Mouse (Mus musculus) spleen, adult 18-20 months (tissue): ENCODE data around the gene 1700122O11Rik.

ENCODE experiments used
- DNase-seq, 2 experiments: peaks; one replicate each; pipeline ENCODE4 v3.0.0; 2022; ENCODE audit warnings: mixed read lengths in 2 of 2

1700122O11Rik gene

DNA sequence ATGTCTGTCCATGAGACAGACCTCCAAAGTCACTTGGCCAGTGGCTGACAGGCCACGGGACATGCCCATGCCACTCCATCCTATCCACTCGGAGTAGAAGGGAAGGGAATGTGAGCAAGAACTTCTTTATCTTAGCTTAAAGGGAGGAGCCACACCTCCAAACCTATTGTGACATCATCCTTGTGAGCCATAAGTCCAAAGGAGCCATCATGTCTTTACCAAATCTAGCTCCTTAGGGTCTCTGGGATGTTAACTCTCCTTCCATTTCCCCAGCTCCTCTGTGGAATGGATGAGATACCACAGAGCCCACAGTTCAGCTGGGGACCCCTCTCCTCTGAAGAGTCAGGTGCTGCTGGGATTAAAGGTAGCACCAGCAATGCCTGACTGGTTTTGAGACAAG lies at the start of gene 1700122O11Rik:
1700122O11Rik (minus strand) TSS at position 101 of the 400 bp plus-strand sequence.
- no peak for DNase-seq

DNA sequence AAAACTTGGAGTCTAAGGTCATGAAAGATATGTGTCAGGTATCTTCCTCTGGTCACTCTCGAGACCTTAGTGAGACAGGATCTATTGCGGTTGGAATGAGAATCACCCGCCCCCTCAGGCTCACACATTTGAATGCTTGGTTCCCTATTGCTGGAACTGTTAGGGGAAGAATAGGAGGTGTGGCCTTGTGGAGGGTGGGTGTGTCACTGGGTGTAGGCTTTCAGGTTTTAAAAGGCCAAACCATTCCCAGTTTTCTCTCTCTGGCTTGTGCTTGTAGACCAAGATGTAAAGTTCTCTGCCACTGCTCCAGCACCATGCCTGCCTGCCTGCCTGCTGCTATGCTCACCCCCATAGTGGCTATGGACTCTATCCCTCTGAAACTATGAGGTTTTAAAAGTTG lies 42.5 kb upstream of the 1700122O11Rik start:
- no peak for DNase-seq

DNA sequence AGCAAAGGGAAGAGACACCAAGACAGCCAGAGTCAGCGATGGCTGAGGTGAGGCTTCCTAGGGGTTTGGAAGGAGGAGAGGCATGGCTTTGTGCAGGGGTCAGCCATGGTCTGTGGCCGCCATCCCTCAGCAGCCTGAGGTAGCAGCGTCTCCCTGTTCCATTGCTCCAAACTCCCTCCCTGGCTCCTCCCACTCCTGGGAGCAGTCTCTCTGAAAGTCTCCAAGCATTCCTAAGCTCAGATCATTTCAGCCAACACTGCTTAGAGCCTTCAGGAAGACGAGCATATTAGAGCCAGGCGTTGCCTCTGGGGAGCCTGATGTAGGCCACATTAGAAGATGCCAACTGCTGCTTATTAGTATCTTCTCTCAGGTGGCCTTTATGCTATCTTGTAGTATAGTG lies 29.6 kb upstream of the 1700122O11Rik start:
- DNase-seq = no peak

DNA sequence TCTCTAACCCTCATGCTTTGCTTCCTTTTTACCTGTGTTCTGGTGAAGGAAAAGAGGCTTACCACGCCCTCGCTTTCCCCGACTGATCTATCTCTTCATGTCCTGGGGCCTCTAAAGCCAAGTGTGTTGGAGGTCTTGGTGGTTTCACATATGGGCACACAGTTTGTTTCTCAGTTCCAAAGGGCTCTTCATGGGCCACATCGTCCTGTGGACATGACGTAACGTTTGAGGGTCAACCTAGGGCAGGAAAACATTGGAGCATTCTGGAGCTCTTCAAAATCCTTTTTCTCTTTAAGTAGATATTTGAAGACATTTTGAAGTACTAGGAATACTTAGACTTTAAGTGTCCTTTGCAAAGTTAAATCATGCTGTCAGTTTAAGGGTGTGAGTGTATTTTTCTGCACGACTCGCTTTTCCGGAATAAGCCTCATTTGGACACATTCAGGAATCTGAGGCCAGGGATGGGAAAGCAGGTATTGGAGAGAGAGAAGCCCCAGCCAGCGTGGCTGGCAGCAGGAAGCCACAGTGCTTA lies 29.1 kb upstream of the 1700122O11Rik start:
- no peak for DNase-seq

DNA sequence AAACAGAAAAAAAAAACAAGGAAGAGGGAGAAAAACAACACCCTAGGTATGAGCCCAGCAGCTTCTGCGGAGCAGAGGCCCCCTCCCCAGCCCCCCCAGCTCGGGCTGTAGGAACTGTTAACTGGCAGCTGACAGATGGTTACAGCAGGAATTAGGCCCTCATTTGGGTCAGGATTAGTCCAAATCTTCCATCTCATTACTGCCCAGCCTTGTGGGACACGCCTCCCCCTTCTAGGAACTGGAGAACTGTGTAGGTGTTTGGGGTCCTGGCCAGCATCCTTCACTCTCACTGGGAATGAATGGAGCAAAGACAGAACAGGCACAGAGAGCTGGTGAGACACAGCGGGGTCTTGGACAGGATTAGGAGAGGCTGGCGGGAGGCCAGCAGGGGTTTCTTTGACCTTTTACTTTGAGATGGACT lies 27.0 kb upstream of the 1700122O11Rik start:
- no peak for DNase-seq

DNA sequence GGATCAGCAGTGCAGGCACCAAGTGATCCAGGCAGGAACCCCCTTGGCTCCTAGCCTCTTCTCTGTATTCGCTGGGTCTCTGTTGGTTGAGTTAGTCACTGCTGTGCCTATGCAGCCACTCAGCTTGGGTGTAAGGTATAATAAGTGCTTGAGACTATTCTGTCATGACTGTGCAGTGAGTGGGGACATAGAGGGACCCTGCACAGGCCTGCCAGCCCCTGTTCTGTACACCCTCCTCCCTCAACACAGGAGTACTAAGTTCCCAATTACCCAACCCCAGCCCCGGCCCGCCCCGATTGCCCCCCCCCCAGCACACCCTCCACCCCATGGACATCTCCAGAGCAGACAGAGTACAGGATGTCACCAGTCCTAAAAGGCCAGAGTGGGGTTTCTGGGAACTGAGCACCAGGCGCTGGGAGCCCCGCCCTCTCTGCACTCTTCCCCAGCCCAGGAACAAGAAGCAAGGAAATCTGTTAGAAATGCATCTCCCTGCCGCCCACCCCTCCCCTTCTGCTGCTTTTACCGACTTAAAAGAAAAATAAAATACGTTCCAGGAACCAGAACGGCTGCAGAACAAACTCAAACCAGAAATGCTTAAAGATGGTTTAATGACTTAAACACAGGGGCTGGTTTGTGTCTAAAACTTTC lies 26.2 kb upstream of the 1700122O11Rik start:
- no peak for DNase-seq

DNA sequence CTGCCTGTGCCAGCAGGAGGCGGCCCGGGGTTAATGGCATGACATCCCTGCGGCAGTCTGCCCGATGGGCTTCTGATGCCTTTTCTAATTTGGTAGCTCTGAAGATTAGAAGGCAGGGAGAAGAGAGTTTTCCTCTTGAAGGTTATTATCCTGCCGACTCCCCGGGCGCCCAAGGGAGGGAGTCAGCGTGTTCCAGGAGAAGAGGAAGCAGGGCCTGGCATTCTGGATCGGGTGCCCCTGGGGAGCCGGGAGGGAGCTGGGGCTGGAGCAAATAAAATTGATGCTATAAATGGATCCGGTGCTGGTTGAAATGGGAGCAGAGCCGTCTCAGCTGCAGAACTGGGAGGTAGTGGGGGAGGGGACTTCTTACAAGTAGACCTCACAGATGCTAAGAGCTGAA lies 19.3 kb upstream of the 1700122O11Rik start:
- DNase-seq = no peak

DNA sequence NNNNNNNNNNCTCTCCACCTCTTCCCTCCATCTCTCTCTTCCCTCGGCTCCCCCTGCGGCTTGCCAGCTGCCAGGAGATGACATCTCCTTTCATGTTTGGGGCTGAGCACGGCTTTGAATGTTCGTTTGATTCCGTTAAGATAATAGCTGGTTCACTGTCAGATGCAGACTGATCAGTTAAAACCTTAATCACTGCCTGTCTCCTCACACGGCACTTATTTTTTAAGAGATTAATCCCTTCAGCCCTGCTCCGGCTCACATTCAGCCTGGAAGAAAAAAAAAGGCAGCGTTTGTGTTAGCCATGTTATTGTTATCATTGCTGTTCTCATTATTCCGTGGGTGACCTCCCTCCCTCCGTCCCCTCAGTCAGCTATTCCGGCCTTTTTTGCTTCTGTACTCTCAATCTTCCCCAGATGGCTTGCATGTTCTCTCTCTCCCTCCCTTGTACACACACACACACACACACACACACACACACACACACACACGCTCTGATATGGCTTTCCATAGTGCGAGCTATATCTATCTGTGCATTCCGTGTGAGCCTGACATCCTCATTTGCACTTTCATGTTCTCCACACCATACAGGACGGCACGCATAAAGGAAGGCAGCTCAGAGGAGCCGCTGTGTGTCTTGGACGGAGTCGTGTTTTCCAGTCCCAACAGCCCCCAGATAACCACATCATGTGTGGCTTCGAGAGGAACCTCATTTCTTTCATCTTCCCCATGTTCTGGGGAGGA lies 17.2 kb upstream of the 1700122O11Rik start:
- DNase-seq = no peak

DNA sequence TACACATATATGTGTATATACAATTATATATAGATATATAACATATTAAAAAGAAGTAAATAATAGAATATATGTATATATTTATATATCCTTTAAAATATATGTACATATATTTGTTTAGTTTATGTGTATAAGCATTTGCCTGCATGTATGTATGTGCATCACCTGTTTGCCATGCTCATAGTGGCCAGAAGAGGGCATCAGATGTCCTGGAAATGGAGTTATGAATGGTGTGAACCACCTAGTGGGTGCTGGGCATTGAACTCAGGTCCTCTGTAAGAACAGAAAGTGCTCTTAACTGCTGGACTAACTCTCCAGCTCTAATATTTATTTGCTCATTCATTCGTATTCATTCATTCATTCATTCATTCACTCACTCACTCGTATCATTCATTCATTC lies 15.6 kb upstream of the 1700122O11Rik start:
- DNase-seq = no peak

DNA sequence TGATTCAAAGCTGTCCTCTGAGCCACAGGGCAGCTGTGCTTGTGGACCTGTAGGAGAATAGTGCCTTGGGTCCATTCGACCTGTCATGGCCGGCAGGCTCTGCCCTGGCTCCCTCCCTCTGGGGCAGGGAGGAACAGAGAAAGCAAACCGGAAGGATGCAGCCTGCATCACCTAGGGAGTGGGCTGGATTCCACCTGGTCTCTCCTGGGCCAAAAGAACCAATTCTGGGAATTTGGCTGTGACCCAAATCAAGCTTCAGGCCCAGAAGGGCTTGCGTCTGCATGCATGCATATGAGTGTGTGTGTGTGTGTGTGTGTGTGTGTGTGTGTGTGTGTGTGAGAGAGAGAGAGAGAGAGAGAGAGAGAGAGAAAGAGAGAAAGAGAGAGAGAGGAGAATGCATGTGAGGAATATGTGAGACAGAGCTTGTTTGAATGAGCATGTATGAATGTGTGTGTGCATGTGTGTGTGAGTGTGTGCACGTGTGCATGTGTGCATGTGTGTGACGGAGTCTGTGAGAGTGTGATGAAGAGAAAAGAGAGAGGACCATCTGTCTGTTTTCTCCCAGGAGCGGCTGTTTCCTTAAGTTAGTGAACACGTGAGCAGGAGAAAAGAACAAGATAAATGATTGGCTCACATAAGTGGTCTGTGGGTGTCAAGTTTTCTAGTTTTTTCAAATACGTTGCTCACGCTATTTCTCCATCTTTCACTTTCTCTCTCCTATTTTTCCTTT lies 14.4 kb upstream of the 1700122O11Rik start:
- no peak for DNase-seq

DNA sequence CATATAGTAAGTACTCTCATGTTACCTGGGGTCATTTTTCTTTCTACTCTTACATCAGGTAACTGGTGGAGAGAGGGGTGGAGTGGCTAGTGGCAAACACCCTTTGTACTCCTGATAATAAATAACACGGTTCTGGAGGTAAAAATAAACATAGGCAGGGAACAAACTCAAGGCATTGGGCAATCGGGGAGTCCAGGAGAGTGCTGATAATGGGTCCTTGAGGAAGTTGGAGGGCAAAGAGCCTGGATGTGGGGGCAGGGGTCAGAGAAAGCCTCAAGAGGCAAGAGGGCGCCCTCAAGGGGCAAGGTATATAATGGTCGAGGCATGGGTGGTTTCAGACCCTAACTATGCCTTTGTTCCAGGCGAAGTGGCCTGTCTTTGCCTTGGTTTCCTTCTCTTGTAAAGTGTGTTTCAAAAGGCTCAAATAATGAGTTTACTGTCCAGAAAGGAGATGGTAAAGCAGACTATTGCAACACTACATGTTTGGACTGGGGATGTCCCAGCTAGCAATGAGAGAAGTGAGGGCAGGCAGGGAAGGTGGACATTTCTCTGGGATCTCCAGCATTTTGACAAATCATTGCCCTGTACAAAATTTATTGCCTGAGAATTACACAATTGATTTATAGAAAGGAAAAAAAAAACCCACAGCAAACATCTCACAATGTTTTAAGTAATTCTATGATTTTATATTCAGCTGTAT lies 13.7 kb upstream of the 1700122O11Rik start:
- DNase-seq = no peak

DNA sequence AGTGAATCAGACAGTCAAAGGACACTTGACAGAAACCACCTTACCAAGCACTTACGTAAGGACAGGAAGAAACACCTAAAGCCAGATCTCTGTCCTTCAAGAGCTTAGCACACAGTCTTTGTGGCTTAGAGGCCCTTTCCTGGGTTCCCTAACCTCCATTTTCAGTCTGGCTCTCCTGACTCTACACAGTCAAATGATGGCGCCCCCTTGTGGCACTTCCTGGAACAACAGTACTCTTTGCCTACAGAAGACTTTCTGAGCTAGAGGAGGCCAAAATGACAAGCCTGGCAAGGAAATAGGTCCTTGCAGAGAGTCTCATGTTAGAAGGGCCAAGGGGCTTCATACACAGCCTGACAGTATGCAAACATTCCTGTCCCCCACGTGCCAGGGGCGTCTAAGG lies 7.5 kb upstream of the 1700122O11Rik start:
- peak; percentile 45 to 85 for DNase-seq

DNA sequence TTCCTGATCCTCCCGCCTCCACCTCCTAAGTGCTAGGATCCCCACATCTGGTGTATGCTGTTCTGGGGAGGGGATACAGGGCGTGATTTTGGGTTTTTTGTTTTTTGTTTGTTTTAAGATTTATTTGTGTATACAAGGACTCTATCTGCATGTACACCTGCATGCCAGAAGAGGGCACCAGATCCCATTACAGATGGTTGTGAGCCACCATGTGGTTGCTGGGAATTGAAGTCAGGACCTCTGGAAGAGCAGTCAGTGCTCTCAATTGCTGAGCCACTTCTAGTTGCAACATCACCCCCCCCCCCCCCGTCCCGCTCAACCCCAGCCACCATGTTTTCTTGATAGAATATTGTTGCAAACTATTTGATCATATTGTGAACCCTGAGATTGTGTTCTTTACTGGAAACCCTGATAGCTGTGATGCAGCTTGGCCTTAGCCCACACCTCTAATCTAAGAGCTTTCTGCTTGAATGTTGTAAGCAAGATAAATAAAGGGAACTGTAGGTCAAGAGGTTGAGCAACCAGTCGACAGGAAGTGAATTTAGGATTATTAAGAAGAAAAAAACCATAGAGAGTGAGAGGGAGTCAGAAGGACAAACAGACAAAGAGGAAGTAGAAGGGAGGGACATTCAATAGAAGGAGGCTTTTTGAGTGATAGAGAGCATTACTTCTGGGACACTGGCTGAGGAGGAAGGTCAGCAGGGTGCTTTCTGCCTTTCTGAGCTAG lies 5.2 kb upstream of the 1700122O11Rik start:
- no peak for DNase-seq

DNA sequence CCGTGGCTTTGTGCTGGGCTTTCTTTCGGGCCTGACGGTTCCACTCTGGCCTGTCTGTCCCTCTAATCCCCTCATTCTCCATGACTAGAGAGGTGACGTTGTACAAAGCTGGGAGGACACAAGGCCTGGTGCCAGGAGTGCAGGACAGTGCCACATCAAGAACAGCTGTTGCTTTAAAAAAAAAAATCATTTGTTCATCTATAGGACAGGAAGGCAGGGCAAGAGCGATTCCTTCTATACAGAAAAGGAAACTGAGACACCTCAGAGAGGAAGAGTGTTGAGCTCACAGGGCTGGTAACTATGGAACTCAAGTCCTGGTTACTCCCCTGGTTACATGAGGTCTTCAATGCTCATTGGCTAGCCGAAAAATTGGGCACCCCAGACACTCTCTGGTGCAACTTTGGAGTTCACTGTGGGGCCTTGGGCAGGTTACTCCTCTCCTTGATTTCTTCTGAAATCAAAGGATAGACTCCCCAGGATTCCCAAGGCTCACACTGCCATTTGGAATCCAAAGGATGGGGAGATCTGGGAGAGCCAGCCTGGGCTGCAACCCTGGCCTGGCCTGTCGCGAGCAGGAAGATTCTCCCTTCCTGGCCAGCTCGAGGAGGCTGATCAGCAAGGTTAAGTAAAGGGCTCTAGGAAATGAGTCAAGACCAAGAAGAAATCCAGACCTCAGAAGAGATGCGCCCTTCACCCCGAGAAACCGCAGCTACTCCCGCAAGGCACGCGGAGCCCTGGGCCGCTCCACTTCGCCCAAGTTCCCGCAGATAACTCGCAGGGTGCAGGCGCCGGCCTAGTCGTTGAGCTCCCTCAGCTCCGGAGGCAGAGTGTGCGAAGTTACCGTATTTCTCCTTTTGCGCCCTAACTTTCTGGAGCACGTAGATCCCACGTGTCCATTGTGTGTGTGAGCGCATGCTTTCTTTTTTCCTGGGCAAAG lies 3.5 kb upstream of the 1700122O11Rik start:
- DNase-seq = peak in 1 of 2 experiments; percentile 42

DNA sequence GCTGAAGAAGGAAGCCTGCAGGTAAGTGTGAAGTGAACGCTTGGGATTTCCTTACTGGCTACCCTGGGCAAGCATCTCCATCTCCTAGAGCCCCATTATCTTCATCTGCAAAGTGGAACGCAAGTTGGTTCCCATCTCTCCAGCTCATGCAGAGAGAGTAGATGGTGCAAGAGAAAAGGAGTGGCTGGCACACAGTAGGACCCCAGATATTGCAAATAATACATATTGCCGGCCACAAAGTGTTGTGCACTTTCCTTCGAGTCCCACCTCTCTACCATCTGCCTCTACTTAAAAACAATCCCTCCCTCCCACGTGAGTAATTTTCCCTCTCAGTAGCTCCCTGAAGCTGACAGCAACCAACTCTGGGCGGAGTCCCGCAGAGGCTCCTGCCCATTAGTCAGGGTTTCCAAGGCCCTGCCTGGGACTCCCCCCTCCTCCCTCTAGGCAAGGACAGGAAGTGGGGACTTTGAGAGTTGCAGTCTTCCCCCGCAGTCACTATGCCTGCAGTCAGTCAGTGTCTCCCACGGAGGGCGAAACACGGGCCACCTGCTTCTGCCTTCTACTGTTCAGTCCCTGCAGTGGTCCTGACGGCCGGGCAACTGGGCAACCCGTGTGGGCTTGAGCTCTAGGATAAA lies 1.3 kb upstream of the 1700122O11Rik start:
- peak; percentile 47 to 53 for DNase-seq

DNA sequence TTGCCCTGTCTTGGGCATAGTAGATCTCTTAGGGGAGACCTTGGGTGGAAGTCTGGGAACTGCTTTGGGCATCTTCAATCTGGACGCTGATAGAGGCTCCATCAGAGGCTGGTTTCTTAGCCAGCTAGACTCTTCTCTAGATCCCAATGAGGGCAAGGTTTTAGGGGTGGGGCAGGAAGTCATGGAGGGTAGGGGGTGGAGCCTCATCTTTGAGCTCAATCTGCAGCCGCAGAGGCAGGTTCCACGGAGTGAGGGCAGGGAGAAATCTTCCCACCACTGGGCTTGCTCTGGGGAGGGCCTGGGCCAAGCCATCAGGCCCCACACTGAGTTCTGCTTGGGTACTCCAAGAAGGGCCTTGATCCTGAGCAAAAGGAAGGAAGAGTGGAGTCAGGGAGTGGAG lies 1.2 kb downstream of the 1700122O11Rik start:
- DNase-seq = no peak

DNA sequence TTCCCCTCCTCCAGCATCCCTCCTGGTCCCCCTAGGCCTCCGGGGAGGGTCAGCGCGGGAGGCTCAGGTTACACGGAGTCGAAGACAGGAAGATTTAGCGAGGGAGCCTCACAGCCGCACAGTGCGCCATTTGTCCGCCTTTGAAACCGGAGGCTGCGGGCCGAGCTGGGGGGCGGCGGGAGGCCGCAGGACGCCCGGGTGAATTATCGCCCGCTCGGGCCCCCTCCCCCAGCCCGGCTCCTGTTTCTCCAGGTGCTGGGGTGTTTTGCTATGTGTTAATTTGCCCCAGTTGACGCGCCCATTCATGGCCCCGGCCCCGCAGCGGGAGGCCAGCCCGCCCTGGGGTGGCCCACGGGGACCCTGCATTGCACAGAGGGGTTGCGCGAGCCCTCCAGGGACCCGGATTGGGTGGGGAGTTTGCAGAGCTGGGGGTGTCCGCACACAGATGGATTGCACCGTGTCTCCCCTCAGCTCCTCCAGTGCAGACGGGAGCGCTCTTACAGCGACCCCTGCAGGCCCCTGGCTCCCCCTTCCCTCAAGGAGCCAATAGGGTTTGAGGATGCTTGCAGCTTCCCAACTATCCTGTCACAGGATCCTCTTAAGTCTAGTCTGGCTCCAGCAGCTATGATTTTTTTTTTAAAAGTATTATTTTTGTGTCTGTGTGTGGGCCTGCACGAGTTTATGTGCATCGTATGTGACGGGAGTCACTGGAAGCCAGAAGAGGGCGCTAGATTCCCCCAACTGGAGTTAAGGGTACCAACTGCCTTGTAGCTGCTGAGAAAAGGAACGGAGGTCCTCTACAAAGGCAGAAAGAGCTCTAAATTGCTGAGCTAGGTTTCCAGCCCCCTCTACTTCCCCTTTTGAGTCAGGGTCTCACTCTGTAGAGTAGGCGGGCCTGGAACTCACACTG lies 6.3 kb downstream of the 1700122O11Rik start:
- DNase-seq = no peak

DNA sequence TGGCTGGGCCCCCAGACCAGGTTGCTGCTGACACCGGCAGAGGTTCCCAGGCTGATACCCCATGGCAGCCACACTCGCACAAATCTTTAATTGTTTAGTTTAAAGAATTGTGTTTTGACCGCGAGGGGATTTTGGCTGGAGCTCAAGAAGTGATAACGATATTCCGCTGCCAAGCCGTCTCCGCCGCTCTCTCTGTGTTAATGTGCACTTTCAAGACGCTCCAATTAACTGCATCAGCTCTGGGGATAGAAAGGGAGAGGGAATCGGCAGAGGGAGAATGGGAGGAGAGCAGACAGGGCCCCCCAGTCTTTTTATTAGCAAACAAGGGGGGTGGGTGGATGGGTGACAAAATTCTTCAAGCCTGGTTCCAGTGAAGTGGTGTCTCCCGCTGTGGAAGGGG lies 8.9 kb downstream of the 1700122O11Rik start:
- no peak for DNase-seq

DNA sequence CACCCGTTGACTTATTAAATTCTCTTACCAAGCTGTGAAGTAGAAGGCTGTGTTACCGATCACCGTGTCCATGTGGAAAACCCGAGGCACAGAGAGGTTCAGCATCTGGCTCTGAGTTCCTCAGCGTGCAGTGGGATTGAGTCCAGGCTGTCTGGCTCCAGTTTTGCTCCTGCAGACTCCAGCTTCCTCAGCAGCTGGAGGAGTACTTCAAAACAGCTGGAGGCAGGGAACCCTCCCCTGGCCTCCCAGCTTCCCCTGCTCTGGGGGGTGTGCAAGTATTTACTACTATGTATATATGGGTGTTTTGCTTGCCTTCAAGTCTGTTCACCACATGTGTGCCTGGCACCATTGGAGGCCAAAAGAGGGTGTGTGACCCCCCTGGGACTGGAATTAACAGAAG lies 9.8 kb downstream of the 1700122O11Rik start:
- DNase-seq = no peak
